ENCODE assay signal across 8 mouse cellular contexts in genomic region chr3:116007941-116008440, GRCm38 (mm10). TPM values are rescaled to one million over a fixed set of nuclear protein-coding genes. Genes with fewer than 3 reads are reported as not detected.
DNase-seq lines count a peak whose midpoint lies in the region; ATAC-seq and TF ChIP-seq lines count a peak whose summit lies in the region.

No protein-coding gene starts in this region.

- H3K9ac ChIP-seq in embryonic facial prominence, embryonic 13.5 days, result peak overlapping the region; percentile 93
- peak overlapping the region; percentile 84 for H3K9ac ChIP-seq in limb, embryonic 12.5 days (replicated peaks)
- peak overlapping the region; percentile 79 for H3K9ac ChIP-seq in midbrain, embryonic 14.5 days (replicated peaks; ENCODE audit: low read length)

- H3K36me3 ChIP-seq in embryonic facial prominence, embryonic 13.5 days, result peaks cover 12% of the 10 kb centered on the region
- H3K36me3 ChIP-seq in limb, embryonic 12.5 days, result peaks cover 21% of the 10 kb centered on the region
- peaks cover 9% of the 10 kb centered on the region for H3K36me3 ChIP-seq in midbrain, embryonic 14.5 days (ENCODE audit: control insufficient read depth, insufficient read depth, low read length)
- H3K36me3 ChIP-seq in spleen, adult 2 months (ENCODE audit: control insufficient read depth, insufficient read depth, low read length), result peaks cover 2% of the 10 kb centered on the region; the same call in 1 of the 2 replicates

- H3K4me1 ChIP-seq in embryonic facial prominence, embryonic 13.5 days, result peaks cover 16% of the 10 kb centered on the region
- peaks cover 13% of the 10 kb centered on the region for H3K4me1 ChIP-seq in limb, embryonic 12.5 days (replicated peaks)
- H3K4me1 ChIP-seq in midbrain, embryonic 14.5 days (ENCODE audit: control insufficient read depth, insufficient read depth, low read length), result peaks cover 28% of the 10 kb centered on the region
- no peaks in the 10 kb centered on the region; the same call in 1 of the 2 replicates for H3K4me1 ChIP-seq in spleen, adult 2 months (ENCODE audit: control insufficient read depth, insufficient read depth, insufficient read length)

- peak overlapping the region; percentile 93 for H3K4me2 ChIP-seq in embryonic facial prominence, embryonic 13.5 days
- peak overlapping the region; percentile 90 for H3K4me2 ChIP-seq in limb, embryonic 12.5 days
- H3K4me2 ChIP-seq in midbrain, embryonic 14.5 days (ENCODE audit: low read length), result peak overlapping the region; percentile 96

- no peak for TF ChIP-seq CTCF in spleen, adult 2 months (IDR thresholded peaks at IDR 0.05; ENCODE audit: extremely low read depth, insufficient read depth, insufficient read length, insufficient replicate concordance)

- 0% methylated on average over 12 of the region's 12 CpGs for WGBS in embryonic facial prominence, embryonic 13.5 days
- WGBS in limb, embryonic 12.5 days, result 1% methylated on average over 12 of the region's 12 CpGs
- 0% methylated on average over 12 of the region's 12 CpGs for WGBS in midbrain, embryonic 14.5 days
- WGBS in spleen, adult 2 months, result under 1% methylated on average over 12 of the region's 12 CpGs

- peak; percentile 72; the same call in 1 of the 2 replicates for ATAC-seq in embryonic facial prominence, embryonic 13.5 days (ENCODE audit: insufficient number of reproducible peaks, insufficient read depth, low FRiP score, low TSS enrichment, low read depth)
- ATAC-seq in limb, embryonic 12.5 days (ENCODE audit: insufficient number of reproducible peaks, insufficient read depth, low FRiP score, low TSS enrichment, low read depth), result peak; percentile 77
- peak; percentile 64 for ATAC-seq in midbrain, embryonic 14.5 days (ENCODE audit: low FRiP score, low TSS enrichment)

- peak overlapping the region; percentile 88 for H3K4me3 ChIP-seq in embryonic facial prominence, embryonic 13.5 days
- H3K4me3 ChIP-seq in limb, embryonic 12.5 days (replicated peaks), result peak overlapping the region; percentile 80
- peak overlapping the region; percentile 82 for H3K4me3 ChIP-seq in midbrain, embryonic 14.5 days (replicated peaks; ENCODE audit: low read depth, low read length)
- peak overlapping the region; percentile 73 for H3K4me3 ChIP-seq in spleen, adult 2 months (ENCODE audit: extremely low read depth, insufficient read depth, insufficient read length)

- H3K9me3 ChIP-seq in embryonic facial prominence, embryonic 13.5 days, result no peaks in the 10 kb centered on the region
- no peaks in the 10 kb centered on the region for H3K9me3 ChIP-seq in limb, embryonic 12.5 days
- H3K9me3 ChIP-seq in midbrain, embryonic 14.5 days (ENCODE audit: control insufficient read depth, low read length), result no peaks in the 10 kb centered on the region

- peak; percentile 89 for DNase-seq in 416B (ENCODE audit: low read depth)
- DNase-seq in adrenal gland, postnatal 36 days, result peak; percentile 86 to 87
- peak; percentile 82 to 87 for DNase-seq in heart, adult 18-20 months
- DNase-seq in kidney, adult 18-20 months, result peak; percentile 75
- peak; percentile 86 for DNase-seq in midbrain, embryonic 14.5 days
- DNase-seq in spleen, adult 2 months (ENCODE audit: low read depth in 1 of 2, low spot score in 2 of 2), result peak in 1 of 2 experiments; percentile 31

- no peak for TF ChIP-seq POLR2A in spleen, adult 2 months (IDR thresholded peaks at IDR 0.05; ENCODE audit: low read depth, low read length)

- H3K27ac ChIP-seq in embryonic facial prominence, embryonic 13.5 days, result peak overlapping the region; percentile 88
- H3K27ac ChIP-seq in limb, embryonic 12.5 days, result peak overlapping the region; percentile 91
- H3K27ac ChIP-seq in midbrain, embryonic 14.5 days (replicated peaks; ENCODE audit: low read depth, low read length), result peak overlapping the region; percentile 89
- peak overlapping the region; percentile 48 for H3K27ac ChIP-seq in spleen, adult 2 months (ENCODE audit: insufficient read depth, low read length)

- H3K27me3 ChIP-seq in embryonic facial prominence, embryonic 13.5 days, result no peaks in the 10 kb centered on the region
- H3K27me3 ChIP-seq in limb, embryonic 12.5 days, result no peaks in the 10 kb centered on the region
- H3K27me3 ChIP-seq in midbrain, embryonic 14.5 days (ENCODE audit: control insufficient read depth, insufficient read depth, low read length), result no peaks in the 10 kb centered on the region
- no peaks in the 10 kb centered on the region for H3K27me3 ChIP-seq in spleen, adult 2 months (ENCODE audit: control insufficient read depth, insufficient read depth, low read length)

RNA-seq across cellular contexts. Expression of gene Extl2, which starts 0.7 kb away (rescaled TPM):
- total RNA-seq in adrenal gland, postnatal 36 days (2021), result 10 to 100 TPM; 11.9 to 25.7 TPM
- 18.0 and 20.7 TPM in 2 replicates for polyA plus RNA-seq in embryonic facial prominence, embryonic 13.5 days (2015; fragmentation: Nextera tagmentation; extraction: Ambion mirVana)
- 10 to 100 TPM; 14.0 to 17.4 TPM for total RNA-seq in heart, adult 18-20 months (2021)
- polyA plus RNA-seq in limb, embryonic 12.5 days (2016; fragmentation: Nextera tagmentation; extraction: Ambion mirVana), result 17.0 and 19.9 TPM in 2 replicates
- polyA plus RNA-seq in midbrain, embryonic 14.5 days (2014; fragmentation: Nextera tagmentation; extraction: Ambion mirVana), result 28.5 and 32.8 TPM in 2 replicates
- polyA plus RNA-seq in spleen, adult 2 months (2012; rRNA removed), result 4.4 and 4.7 TPM in 2 replicates

RNA-seq across cellular contexts. Expression of gene Slc30a7, which starts 0.8 kb away (rescaled TPM):
- total RNA-seq in adrenal gland, postnatal 36 days (2021), result 10 to 100 TPM; 31.9 to 42.0 TPM
- polyA plus RNA-seq in embryonic facial prominence, embryonic 13.5 days (2015; fragmentation: Nextera tagmentation; extraction: Ambion mirVana), result 29.0 and 35.8 TPM in 2 replicates
- total RNA-seq in heart, adult 18-20 months (2021), result 10 to 100 TPM; 10.2 to 11.4 TPM
- polyA plus RNA-seq in limb, embryonic 12.5 days (2016; fragmentation: Nextera tagmentation; extraction: Ambion mirVana), result 24.3 and 30.1 TPM in 2 replicates
- polyA plus RNA-seq in midbrain, embryonic 14.5 days (2014; fragmentation: Nextera tagmentation; extraction: Ambion mirVana), result 19.6 and 26.8 TPM in 2 replicates
- 7.8 TPM in 2 replicates for polyA plus RNA-seq in spleen, adult 2 months (2012; rRNA removed)
